Mouse (Mus musculus): Measurements from ENCODE around the gene 2410002F23Rik. TPM values are rescaled to one million over a fixed set of nuclear protein-coding genes. Genes with fewer than 3 reads are reported as not detected.
"Not testable (repeated sequence)": the region's sequence is repeated elsewhere in the genome, so short reads cannot be mapped to it uniquely, and the experiment has no call there.

The 2410002F23Rik gene
- polyA plus RNA-seq, 1 experiment from 2014 or later: 185 TPM

DNA sequence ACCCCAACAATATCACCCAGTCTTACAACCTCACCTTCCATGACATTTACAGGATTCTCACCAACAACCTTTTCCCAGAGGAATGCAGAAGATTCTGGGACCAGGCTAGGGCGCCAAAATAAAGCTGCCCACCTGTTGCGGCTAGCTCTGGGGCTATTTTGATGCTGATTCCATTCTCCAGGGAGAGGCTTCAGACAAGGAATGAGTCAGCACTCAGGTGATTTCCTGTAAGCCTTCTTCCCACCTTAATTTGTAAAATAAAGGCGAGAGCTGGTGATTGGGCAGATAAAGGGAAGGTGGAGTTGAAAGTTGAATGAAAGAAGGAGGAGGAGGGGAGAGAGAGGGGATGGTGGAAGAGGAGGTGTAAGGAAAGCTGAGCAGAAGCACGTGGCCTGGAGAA is 44.9 kb downstream of the 2410002F23Rik start:
- Histone ChIP-seq H3K4me2 (replicated peaks) (no peak overlapping the region), H3K9ac (no peak overlapping the region), H3K27me3 (ENCODE audit: control insufficient read depth, insufficient read depth, low read length) (no peaks in the 10 kb centered on the region), H3K4me1 (replicated peaks; ENCODE audit: control insufficient read depth, insufficient read depth, low read length) (no peaks in the 10 kb centered on the region), H3K27ac (no peak overlapping the region), H3K36me3 (replicated peaks; ENCODE audit: control insufficient read depth, insufficient read depth) (no peaks in the 10 kb centered on the region), H3K9me3 (ENCODE audit: control insufficient read depth, low read length) (peaks cover 4% of the 10 kb centered on the region; the same call in 1 of the 2 replicates), H3K4me3 (replicated peaks; ENCODE audit: low read length) (no peak overlapping the region)
- no peak for DNase-seq (ENCODE audit: low spot score)
- ATAC-seq (ENCODE audit: low FRiP score): no peak
- WGBS: 49% methylated on average over 4 of the region's 4 CpGs

GRCm38 (mm10) chr7:44297501-44297900 is 51.0 kb downstream of the 2410002F23Rik start:
- WGBS: 83% methylated on average over 2 of the region's 2 CpGs
- not testable (repeated sequence) for ATAC-seq (ENCODE audit: low FRiP score)

More at GRCm38 (mm10) chr7:44297501-44297900, 51.0 kb downstream of the 2410002F23Rik start:
- H3K27me3 ChIP-seq (ENCODE audit: control insufficient read depth, insufficient read depth, low read length); H3K27ac ChIP-seq; H3K4me1 ChIP-seq (replicated peaks; ENCODE audit: control insufficient read depth, insufficient read depth, low read length); H3K36me3 ChIP-seq (replicated peaks; ENCODE audit: control insufficient read depth, insufficient read depth); H3K4me3 ChIP-seq (replicated peaks; ENCODE audit: low read length); H3K4me2 ChIP-seq (replicated peaks); H3K9ac ChIP-seq; H3K9me3 ChIP-seq (ENCODE audit: control insufficient read depth, low read length); DNase-seq (ENCODE audit: low spot score): not testable (repeated sequence)

Other genes starting within 250 kb of the 2410002F23Rik start
- not detected in 2 replicates for gene Klk1b26, start 234.6 kb upstream of the 2410002F23Rik start, polyA plus RNA-seq (2014; fragmentation: Nextera tagmentation; extraction: Ambion mirVana)
- gene Klk1b27, start 194.4 kb upstream of the 2410002F23Rik start, polyA plus RNA-seq (2014; fragmentation: Nextera tagmentation; extraction: Ambion mirVana): not detected in 2 replicates
- not detected in 2 replicates for gene Klk1b21, start 144.4 kb upstream of the 2410002F23Rik start, polyA plus RNA-seq (2014; fragmentation: Nextera tagmentation; extraction: Ambion mirVana)
- gene Klk1b22, start 134.0 kb upstream of the 2410002F23Rik start, polyA plus RNA-seq (2014; fragmentation: Nextera tagmentation; extraction: Ambion mirVana): not detected in 2 replicates
- not detected in 2 replicates for gene Klk1b16, start 110.0 kb upstream of the 2410002F23Rik start, polyA plus RNA-seq (2014; fragmentation: Nextera tagmentation; extraction: Ambion mirVana)
- gene Klk1b24, start 58.5 kb upstream of the 2410002F23Rik start, polyA plus RNA-seq (2014; fragmentation: Nextera tagmentation; extraction: Ambion mirVana): not detected in 2 replicates
- gene Klk1b3, start 48.5 kb upstream of the 2410002F23Rik start, polyA plus RNA-seq (2014; fragmentation: Nextera tagmentation; extraction: Ambion mirVana): not detected in 2 replicates
- not detected in 2 replicates for gene Klk1b4, start 39.3 kb upstream of the 2410002F23Rik start, polyA plus RNA-seq (2014; fragmentation: Nextera tagmentation; extraction: Ambion mirVana)
- gene Klk1b5, start 30.8 kb upstream of the 2410002F23Rik start, polyA plus RNA-seq (2014; fragmentation: Nextera tagmentation; extraction: Ambion mirVana): not detected in 2 replicates
- gene Klk1, start 21.4 kb upstream of the 2410002F23Rik start, polyA plus RNA-seq (2014; fragmentation: Nextera tagmentation; extraction: Ambion mirVana): not detected in 2 replicates
- not detected in 2 replicates for gene Gm36864, start 10.5 kb upstream of the 2410002F23Rik start, polyA plus RNA-seq (2014; fragmentation: Nextera tagmentation; extraction: Ambion mirVana)
- gene 1700028J19Rik, start within 50 bp of the 2410002F23Rik start, polyA plus RNA-seq (2014; fragmentation: Nextera tagmentation; extraction: Ambion mirVana): 1.6 and 1.8 TPM in 2 replicates
- gene Acp4, start 10.7 kb downstream of the 2410002F23Rik start, polyA plus RNA-seq (2014; fragmentation: Nextera tagmentation; extraction: Ambion mirVana): not detected in 2 replicates
- not detected in 2 replicates for gene Gm15517, start 14.7 kb downstream of the 2410002F23Rik start, polyA plus RNA-seq (2014; fragmentation: Nextera tagmentation; extraction: Ambion mirVana)
- gene Clec11a, start 60.2 kb downstream of the 2410002F23Rik start, polyA plus RNA-seq (2014; fragmentation: Nextera tagmentation; extraction: Ambion mirVana): 3.6 and 3.7 TPM in 2 replicates
- 40.3 and 46.8 TPM in 2 replicates for gene Shank1, start 63.5 kb downstream of the 2410002F23Rik start, polyA plus RNA-seq (2014; fragmentation: Nextera tagmentation; extraction: Ambion mirVana)
- gene Syt3, start 137.4 kb downstream of the 2410002F23Rik start, polyA plus RNA-seq (2014; fragmentation: Nextera tagmentation; extraction: Ambion mirVana): 61.8 and 70.8 TPM in 2 replicates
- gene 1700008O03Rik, start 139.1 kb downstream of the 2410002F23Rik start, polyA plus RNA-seq (2014; fragmentation: Nextera tagmentation; extraction: Ambion mirVana): 2.1 and 2.8 TPM in 2 replicates
- 26.4 and 26.5 TPM in 2 replicates for gene Lrrc4b, start 182.3 kb downstream of the 2410002F23Rik start, polyA plus RNA-seq (2014; fragmentation: Nextera tagmentation; extraction: Ambion mirVana)
- 3.4 and 5.1 TPM in 2 replicates for gene Aspdh, start 218.7 kb downstream of the 2410002F23Rik start, polyA plus RNA-seq (2014; fragmentation: Nextera tagmentation; extraction: Ambion mirVana)
- gene Josd2, start 221.3 kb downstream of the 2410002F23Rik start, polyA plus RNA-seq (2014; fragmentation: Nextera tagmentation; extraction: Ambion mirVana): 26.9 and 33.4 TPM in 2 replicates
- 167 and 182 TPM in 2 replicates for gene Emc10, start 249.8 kb downstream of the 2410002F23Rik start, polyA plus RNA-seq (2014; fragmentation: Nextera tagmentation; extraction: Ambion mirVana)
- gene Fam71e1, start 249.9 kb downstream of the 2410002F23Rik start, polyA plus RNA-seq (2014; fragmentation: Nextera tagmentation; extraction: Ambion mirVana): 10.9 and 23.8 TPM in 2 replicates

Measured in hindbrain, embryonic 14.5 days (tissue).